Mouse (Mus musculus): ENCODE data around the gene Nf2. TPM values are rescaled to one million over a fixed set of nuclear protein-coding genes. Genes with fewer than 3 reads are reported as not detected.
"Not testable (repeated sequence)": the region's sequence is repeated elsewhere in the genome, so short reads cannot be mapped to it uniquely, and the experiment has no call there.

Gene Nf2
- polyA plus RNA-seq, 1 experiment, result 77.7 TPM

DNA sequence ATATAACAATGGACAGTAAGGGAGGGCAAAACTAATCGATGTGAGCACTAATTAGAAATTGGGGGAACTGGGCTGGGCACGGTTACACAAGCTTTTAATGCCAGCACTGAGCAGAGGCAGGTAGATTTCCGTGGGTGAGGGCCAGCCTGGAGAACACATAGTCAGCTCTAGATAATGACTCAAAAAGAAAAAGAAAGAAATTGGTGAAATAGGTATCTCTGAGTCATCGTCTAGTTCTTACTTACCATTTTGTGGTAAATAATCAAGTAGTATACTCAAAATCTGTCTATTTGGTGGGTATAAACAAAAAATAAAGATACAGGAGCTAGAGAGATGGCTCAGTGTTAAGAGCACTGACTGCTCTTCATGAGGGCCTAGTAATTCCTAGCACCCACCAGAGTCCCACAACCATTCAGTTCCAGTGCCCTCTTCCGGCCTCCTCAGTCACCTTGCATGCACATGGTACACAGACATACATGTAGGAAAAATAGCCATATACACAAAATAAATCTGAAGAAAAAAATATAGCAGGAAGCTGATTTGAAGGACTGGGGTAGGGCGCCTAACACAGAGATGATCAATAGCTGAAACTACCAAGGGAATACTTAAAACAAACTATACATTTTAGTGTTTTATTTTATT lies 44.3 kb downstream of the Nf2 start:
- peak overlapping the region; percentile 99 for H3K27ac ChIP-seq (ENCODE audit: insufficient read depth, low read length)
- TF ChIP-seq POLR2A (IDR thresholded peaks at IDR 0.05; ENCODE audit: insufficient read depth, low read length) (no peak), EP300 (IDR thresholded peaks at IDR 0.05; ENCODE audit: insufficient read depth, low read depth, low read length) (no peak)
- H3K9me3 ChIP-seq (replicated peaks; ENCODE audit: control insufficient read depth, insufficient read depth, low read length, poor library complexity, severe bottlenecking), result peaks cover 10% of the 10 kb centered on the region
- peaks cover 12% of the 10 kb centered on the region for H3K36me3 ChIP-seq (ENCODE audit: control insufficient read depth, insufficient read depth, low read length, poor library complexity, severe bottlenecking)
- no peak overlapping the region for H3K4me3 ChIP-seq (ENCODE audit: low read depth, low read length)
- peaks cover 3% of the 10 kb centered on the region for H3K4me1 ChIP-seq (ENCODE audit: control insufficient read depth, insufficient read depth, low read length)
- H3K9ac ChIP-seq (ENCODE audit: low read depth, poor library complexity, severe bottlenecking), result peak overlapping the region; percentile 38
- H3K27me3 ChIP-seq (ENCODE audit: control insufficient read depth, insufficient read depth, low read length, poor library complexity, severe bottlenecking), result no peaks in the 10 kb centered on the region

GRCm38 (mm10) chr11:4803951-4804350 lies 45.4 kb downstream of the Nf2 start:
- Histone ChIP-seq H3K9me3 (replicated peaks; ENCODE audit: control insufficient read depth, insufficient read depth, low read length, poor library complexity, severe bottlenecking) (peaks cover 21% of the 10 kb centered on the region), H3K27ac (ENCODE audit: insufficient read depth, low read length) (peak overlapping the region; percentile 99), H3K4me1 (ENCODE audit: control insufficient read depth, insufficient read depth, low read length) (peaks cover 3% of the 10 kb centered on the region), H3K27me3 (ENCODE audit: control insufficient read depth, insufficient read depth, low read length, poor library complexity, severe bottlenecking) (no peaks in the 10 kb centered on the region), H3K36me3 (ENCODE audit: control insufficient read depth, insufficient read depth, low read length, poor library complexity, severe bottlenecking) (peaks cover 23% of the 10 kb centered on the region), H3K4me3 (ENCODE audit: low read depth, low read length) (no peak overlapping the region), H3K9ac (ENCODE audit: low read depth, poor library complexity, severe bottlenecking) (peak overlapping the region; percentile 13; the same call in 1 of the 2 replicates)
- TF ChIP-seq CTCF (IDR thresholded peaks at IDR 0.05; ENCODE audit: low read depth, low read length), result no peak
- TF ChIP-seq EP300 (IDR thresholded peaks at IDR 0.05; ENCODE audit: insufficient read depth, low read depth, low read length), result 0 out of 2 replicates have a peak, but pooled peaks have one; percentile 45

GRCm38 (mm10) chr11:4803426-4803825 lies 45.9 kb downstream of the Nf2 start:
- H3K9ac ChIP-seq (ENCODE audit: low read depth, poor library complexity, severe bottlenecking), result peak overlapping the region; percentile 58; the same call in 1 of the 2 replicates
- TF ChIP-seq POLR2A (IDR thresholded peaks at IDR 0.05; ENCODE audit: insufficient read depth, low read length) (no peak), EP300 (IDR thresholded peaks at IDR 0.05; ENCODE audit: insufficient read depth, low read depth, low read length) (no peak), CTCF (IDR thresholded peaks at IDR 0.05; ENCODE audit: low read depth, low read length) (no peak)
- peaks cover 29% of the 10 kb centered on the region for H3K36me3 ChIP-seq (ENCODE audit: control insufficient read depth, insufficient read depth, low read length, poor library complexity, severe bottlenecking)

GRCm38 (mm10) chr11:4803008-4803407 lies 46.3 kb downstream of the Nf2 start:
- Histone ChIP-seq H3K4me1 (ENCODE audit: control insufficient read depth, insufficient read depth, low read length) (peaks cover 3% of the 10 kb centered on the region), H3K36me3 (ENCODE audit: control insufficient read depth, insufficient read depth, low read length, poor library complexity, severe bottlenecking) (peaks cover 32% of the 10 kb centered on the region), H3K27ac (ENCODE audit: insufficient read depth, low read length) (peak overlapping the region; percentile 99), H3K4me3 (ENCODE audit: low read depth, low read length) (no peak overlapping the region), H3K9me3 (replicated peaks; ENCODE audit: control insufficient read depth, insufficient read depth, low read length, poor library complexity, severe bottlenecking) (peaks cover 31% of the 10 kb centered on the region), H3K9ac (ENCODE audit: low read depth, poor library complexity, severe bottlenecking) (peak overlapping the region; percentile 58; the same call in 1 of the 2 replicates), H3K27me3 (ENCODE audit: control insufficient read depth, insufficient read depth, low read length, poor library complexity, severe bottlenecking) (no peaks in the 10 kb centered on the region)
- peak; percentile 93 for TF ChIP-seq EP300 (IDR thresholded peaks at IDR 0.05; ENCODE audit: insufficient read depth, low read depth, low read length)
- no peak for TF ChIP-seq POLR2A (IDR thresholded peaks at IDR 0.05; ENCODE audit: insufficient read depth, low read length)

More at GRCm38 (mm10) chr11:4803426-4803825, 45.9 kb downstream of the Nf2 start:
- H3K4me1 ChIP-seq (ENCODE audit: control insufficient read depth, insufficient read depth, low read length), result peaks cover 3% of the 10 kb centered on the region
- H3K27ac ChIP-seq (ENCODE audit: insufficient read depth, low read length), result peak overlapping the region; percentile 99
- H3K27me3 ChIP-seq (ENCODE audit: control insufficient read depth, insufficient read depth, low read length, poor library complexity, severe bottlenecking), result no peaks in the 10 kb centered on the region
- no peak overlapping the region for H3K4me3 ChIP-seq (ENCODE audit: low read depth, low read length)
- peaks cover 26% of the 10 kb centered on the region for H3K9me3 ChIP-seq (replicated peaks; ENCODE audit: control insufficient read depth, insufficient read depth, low read length, poor library complexity, severe bottlenecking)

GRCm38 (mm10) chr11:4802401-4802800 lies 46.9 kb downstream of the Nf2 start:
- H3K9ac ChIP-seq (ENCODE audit: low read depth, poor library complexity, severe bottlenecking); H3K4me3 ChIP-seq (ENCODE audit: low read depth, low read length); H3K27me3 ChIP-seq (ENCODE audit: control insufficient read depth, insufficient read depth, low read length, poor library complexity, severe bottlenecking); H3K4me1 ChIP-seq (ENCODE audit: control insufficient read depth, insufficient read depth, low read length): not testable (repeated sequence)
- peaks cover 38% of the 10 kb centered on the region for H3K36me3 ChIP-seq (ENCODE audit: control insufficient read depth, insufficient read depth, low read length, poor library complexity, severe bottlenecking)
- H3K27ac ChIP-seq (ENCODE audit: insufficient read depth, low read length), result peak overlapping the region; percentile 99; the same call in 1 of the 2 replicates
- peaks cover 37% of the 10 kb centered on the region for H3K9me3 ChIP-seq (replicated peaks; ENCODE audit: control insufficient read depth, insufficient read depth, low read length, poor library complexity, severe bottlenecking)

GRCm38 (mm10) chr11:4800654-4801053 lies 48.7 kb downstream of the Nf2 start:
- no peak for TF ChIP-seq POLR2A (IDR thresholded peaks at IDR 0.05; ENCODE audit: insufficient read depth, low read length)
- TF ChIP-seq CTCF (IDR thresholded peaks at IDR 0.05; ENCODE audit: low read depth, low read length), result no peak
- TF ChIP-seq EP300 (IDR thresholded peaks at IDR 0.05; ENCODE audit: insufficient read depth, low read depth, low read length), result no peak
- Histone ChIP-seq H3K36me3 (ENCODE audit: control insufficient read depth, insufficient read depth, low read length, poor library complexity, severe bottlenecking) (peaks cover 53% of the 10 kb centered on the region), H3K9me3 (replicated peaks; ENCODE audit: control insufficient read depth, insufficient read depth, low read length, poor library complexity, severe bottlenecking) (peaks cover 54% of the 10 kb centered on the region), H3K4me1 (ENCODE audit: control insufficient read depth, insufficient read depth, low read length) (peaks cover 2% of the 10 kb centered on the region), H3K4me3 (ENCODE audit: low read depth, low read length) (no peak overlapping the region), H3K27ac (ENCODE audit: insufficient read depth, low read length) (no peak overlapping the region; the same call in 1 of the 2 replicates), H3K27me3 (ENCODE audit: control insufficient read depth, insufficient read depth, low read length, poor library complexity, severe bottlenecking) (no peaks in the 10 kb centered on the region), H3K9ac (ENCODE audit: low read depth, poor library complexity, severe bottlenecking) (no peak overlapping the region)
